Mouse (Mus musculus) MEL (cell line): ENCODE results near the gene Hoxd4. TPM values are rescaled to one million over a fixed set of nuclear protein-coding genes. Genes with fewer than 3 reads are reported as not detected.

Experiments
- DNase-seq: peaks from one replicate; pipeline ENCODE4 v3.0.0; 2011; ENCODE audit warnings: low read depth, low spot score
- H3K27ac ChIP-seq: 2 replicates; pipeline ENCODE4 v1.5.1; 2012; ENCODE audit warnings: low read depth, mild to moderate bottlenecking, control low read depth, low read length, moderate library complexity; ENCODE audit not compliant: control insufficient read depth
- H3K27me3 ChIP-seq, 2 experiments: fragments of 150-350 bp in 1 of 2; sonication (generic) in 1 of 2; 2 replicates each; pipeline ENCODE4 v1.6.1; 2012; ENCODE audit warnings: low read length in 2 of 2, mild to moderate bottlenecking in 2 of 2, improper control_type of control experiment in 1 of 2, moderate library complexity in 1 of 2; ENCODE audit not compliant: insufficient read depth in 2 of 2, control insufficient read depth in 1 of 2
- H3K36me3 ChIP-seq, 2 experiments: 2 replicates each; pipeline ENCODE4 v1.6.1; 2012 to 2014; ENCODE audit warnings: low read length in 2 of 2, improper control_type of control experiment in 1 of 2, inconsistent platforms in 1 of 2, mild to moderate bottlenecking in 1 of 2; ENCODE audit not compliant: insufficient read depth in 2 of 2, control insufficient read depth in 1 of 2
- H3K4me1 ChIP-seq, 2 experiments: fragments of 150-350 bp in 1 of 2; sonication (generic) in 1 of 2; 2 replicates each; pipeline ENCODE4 v1.6.1; 2012; ENCODE audit warnings: low read length in 2 of 2, improper control_type of control experiment in 1 of 2, mild to moderate bottlenecking in 1 of 2; ENCODE audit not compliant: insufficient read depth in 2 of 2, control insufficient read depth in 1 of 2
- H3K4me3 ChIP-seq, 2 experiments: fragments of 150-350 bp in 1 of 2; sonication (generic) in 1 of 2; 2 replicates each; pipeline ENCODE4 v1.5.1; 2012; ENCODE audit warnings: low read depth in 2 of 2, low read length in 2 of 2, mild to moderate bottlenecking in 2 of 2, moderate library complexity in 2 of 2, control low read depth in 1 of 2, improper control_type of control experiment in 1 of 2; ENCODE audit not compliant: control insufficient read depth in 1 of 2, insufficient read depth in 1 of 2
- H3K79me2 ChIP-seq: 2 replicates; pipeline ENCODE4 v1.6.1; 2012; ENCODE audit warnings: mild to moderate bottlenecking, low read length, moderate library complexity; ENCODE audit not compliant: control insufficient read depth, poor library complexity, insufficient read depth
- H3K9ac ChIP-seq: 2 replicates; pipeline ENCODE4 v1.6.1; 2012; ENCODE audit warnings: low read depth, mild to moderate bottlenecking, control low read depth, low read length, moderate library complexity; ENCODE audit not compliant: control insufficient read depth, poor library complexity, severe bottlenecking
- H3K9me3 ChIP-seq: fragments of 150-350 bp; sonication (generic); replicated peaks from 2 replicates; pipeline ENCODE4 v1.6.1; 2012; ENCODE audit warnings: mild to moderate bottlenecking, low read length, improper control_type of control experiment, moderate library complexity; ENCODE audit not compliant: insufficient read depth
- BHLHE40 ChIP-seq: IDR thresholded peaks from 2 replicates; pipeline ENCODE4 v1.6.1; 2012; ENCODE audit warnings: low read depth, mild to moderate bottlenecking, inconsistent platforms, low read length, improper control_type of control experiment, borderline replicate concordance
- CHD1 ChIP-seq: IDR thresholded peaks from 2 replicates; pipeline ENCODE4 v1.6.1; 2012; ENCODE audit warnings: low read depth, mild to moderate bottlenecking, inconsistent platforms, low read length, improper control_type of control experiment
- CHD2 ChIP-seq: IDR thresholded peaks from 2 replicates; pipeline ENCODE4 v1.6.1; 2011; ENCODE audit warnings: low read length, improper control_type of control experiment
- E2F4 ChIP-seq: IDR thresholded peaks from 2 replicates; pipeline ENCODE4 v1.6.1; 2011; ENCODE audit warnings: low read depth, low read length, improper control_type of control experiment, borderline replicate concordance
- EP300 ChIP-seq, 2 experiments: IDR thresholded peaks; 2 replicates each; pipeline ENCODE4 v1.6.1; 2011; ENCODE audit warnings: improper control_type of control experiment in 2 of 2, low read length in 2 of 2, low read depth in 1 of 2, mild to moderate bottlenecking in 1 of 2
- ETS1 ChIP-seq: IDR thresholded peaks from 2 replicates; pipeline ENCODE4 v1.6.1; 2012; ENCODE audit warnings: low read depth, mild to moderate bottlenecking, inconsistent platforms, low read length, improper control_type of control experiment, moderate library complexity
- GABPA ChIP-seq: IDR thresholded peaks from 2 replicates; pipeline ENCODE4 v1.6.1; 2012; ENCODE audit warnings: low read depth, mild to moderate bottlenecking, inconsistent platforms, low read length, improper control_type of control experiment, moderate library complexity
- GATA1 ChIP-seq: IDR thresholded peaks from 2 replicates; pipeline ENCODE4 v1.6.1; 2011; ENCODE audit warnings: low read depth, low read length, improper control_type of control experiment
- KAT2A ChIP-seq: conservative IDR thresholded peaks from 2 replicates; pipeline ENCODE4 v1.6.1; 2012; ENCODE audit warnings: low read depth, low read length, improper control_type of control experiment, inconsistent platforms
- MAFK ChIP-seq: IDR thresholded peaks from 2 replicates; pipeline ENCODE4 v1.6.1; 2011; ENCODE audit warnings: low read depth, mild to moderate bottlenecking, low read length, improper control_type of control experiment, borderline replicate concordance
- MAX ChIP-seq: IDR thresholded peaks from 2 replicates; pipeline ENCODE4 v1.6.1; 2011; ENCODE audit warnings: low read length, improper control_type of control experiment
- MAZ ChIP-seq: IDR thresholded peaks from 2 replicates; pipeline ENCODE4 v1.6.1; 2012; ENCODE audit warnings: low read depth, mild to moderate bottlenecking, inconsistent platforms, low read length, improper control_type of control experiment
- MEF2A ChIP-seq: IDR thresholded peaks from 2 replicates; pipeline ENCODE4 v1.6.1; 2014; ENCODE audit warnings: low read depth, mild to moderate bottlenecking, inconsistent platforms, low read length, improper control_type of control experiment; ENCODE audit not compliant: poor library complexity, insufficient replicate concordance, severe bottlenecking; ENCODE audit errors: extremely low read depth
- MXI1 ChIP-seq: IDR thresholded peaks from 2 replicates; pipeline ENCODE4 v1.6.1; 2011; ENCODE audit warnings: mild to moderate bottlenecking, low read depth, low read length, improper control_type of control experiment
- MYC ChIP-seq: IDR thresholded peaks from 2 replicates; pipeline ENCODE4 v1.6.1; 2011; ENCODE audit warnings: low read depth, mild to moderate bottlenecking, low read length, improper control_type of control experiment, moderate library complexity
- NELFE ChIP-seq: IDR thresholded peaks from 2 replicates; pipeline ENCODE4 v1.6.1; 2011; ENCODE audit warnings: low read depth, low read length, improper control_type of control experiment
- NRF1 ChIP-seq: IDR thresholded peaks from 2 replicates; pipeline ENCODE4 v1.6.1; 2014; ENCODE audit warnings: low read depth, mild to moderate bottlenecking, inconsistent platforms, low read length, improper control_type of control experiment, moderate library complexity; ENCODE audit not compliant: poor library complexity, insufficient read depth, severe bottlenecking
- POLR2A ChIP-seq, 2 experiments: IDR thresholded peaks; 2 replicates each; pipeline ENCODE4 v1.6.1; 2011 to 2012; ENCODE audit warnings: low read length in 2 of 2, mild to moderate bottlenecking in 2 of 2, control low read depth in 1 of 2, improper control_type of control experiment in 1 of 2, low read depth in 1 of 2, moderate library complexity in 1 of 2; ENCODE audit not compliant: control insufficient read depth in 1 of 2, insufficient read depth in 1 of 2, poor library complexity in 1 of 2
- POLR2AphosphoS2 ChIP-seq: IDR thresholded peaks from 2 replicates; pipeline ENCODE4 v1.6.1; 2011; ENCODE audit warnings: low read length, improper control_type of control experiment
- RCOR1 ChIP-seq: IDR thresholded peaks from 2 replicates; pipeline ENCODE4 v1.6.1; 2012; ENCODE audit warnings: low read depth, mild to moderate bottlenecking, inconsistent platforms, low read length, improper control_type of control experiment
- SIN3A ChIP-seq: IDR thresholded peaks from 2 replicates; pipeline ENCODE4 v1.6.1; 2012; ENCODE audit warnings: low read length, improper control_type of control experiment, inconsistent platforms
- SMC3 ChIP-seq: IDR thresholded peaks from 2 replicates; pipeline ENCODE4 v1.6.1; 2011; ENCODE audit warnings: low read depth, low read length, improper control_type of control experiment
- TAL1 ChIP-seq: IDR thresholded peaks from 2 replicates; pipeline ENCODE4 v1.6.1; 2012; ENCODE audit warnings: mild to moderate bottlenecking, inconsistent platforms, low read length, moderate library complexity, mixed read lengths
- TBP ChIP-seq: IDR thresholded peaks from 2 replicates; pipeline ENCODE4 v1.8.0; 2011; ENCODE audit warnings: low read depth, low read length, improper control_type of control experiment
- TCF12 ChIP-seq: IDR thresholded peaks from 2 replicates; pipeline ENCODE4 v1.6.1; 2014; ENCODE audit warnings: low read depth, mild to moderate bottlenecking, inconsistent platforms, low read length, improper control_type of control experiment, moderate library complexity
- USF1 ChIP-seq: IDR thresholded peaks from 2 replicates; pipeline ENCODE4 v1.6.1; 2014; ENCODE audit warnings: low read depth, mild to moderate bottlenecking, inconsistent platforms, low read length, improper control_type of control experiment, moderate library complexity
- ZC3H11A ChIP-seq: IDR thresholded peaks from 2 replicates; pipeline ENCODE4 v1.6.1; 2012; ENCODE audit warnings: low read depth, mild to moderate bottlenecking, inconsistent platforms, low read length, improper control_type of control experiment
- ZMIZ1 ChIP-seq: IDR thresholded peaks from 2 replicates; pipeline ENCODE4 v1.6.1; 2012; ENCODE audit warnings: low read depth, mild to moderate bottlenecking, inconsistent platforms, low read length, improper control_type of control experiment, moderate library complexity
- ZNF384 ChIP-seq: IDR thresholded peaks from 2 replicates; pipeline ENCODE4 v1.6.1; 2012; ENCODE audit warnings: low read depth, mild to moderate bottlenecking, inconsistent platforms, low read length, improper control_type of control experiment
- polyA plus RNA-seq, 2 experiments: library from polyadenylated mRNA; stranded (reverse) in 1 of 2; unstranded in 1 of 2; fragments of >175 nt in 1 of 2; fragments of >200 nt in 1 of 2; gene quantifications; 2 replicates each; pipeline versions ENCODE4 v1.2.1 to v1.2.4; 2012; ENCODE audit warnings: low replicate concordance in 2 of 2, low read depth in 1 of 2; ENCODE audit not compliant: insufficient read length in 2 of 2, insufficient read depth in 1 of 2, missing spikeins in 1 of 2
- total RNA-seq: library from RNA; depleted of rRNA; stranded (reverse); fragments of 300-350 nt; gene quantifications from 2 replicates; pipeline ENCODE4 v1.2.3, GENCODE M21; 2012

Hoxd4 gene
- total and polyA plus RNA-seq, 3 experiments = not detected

DNA sequence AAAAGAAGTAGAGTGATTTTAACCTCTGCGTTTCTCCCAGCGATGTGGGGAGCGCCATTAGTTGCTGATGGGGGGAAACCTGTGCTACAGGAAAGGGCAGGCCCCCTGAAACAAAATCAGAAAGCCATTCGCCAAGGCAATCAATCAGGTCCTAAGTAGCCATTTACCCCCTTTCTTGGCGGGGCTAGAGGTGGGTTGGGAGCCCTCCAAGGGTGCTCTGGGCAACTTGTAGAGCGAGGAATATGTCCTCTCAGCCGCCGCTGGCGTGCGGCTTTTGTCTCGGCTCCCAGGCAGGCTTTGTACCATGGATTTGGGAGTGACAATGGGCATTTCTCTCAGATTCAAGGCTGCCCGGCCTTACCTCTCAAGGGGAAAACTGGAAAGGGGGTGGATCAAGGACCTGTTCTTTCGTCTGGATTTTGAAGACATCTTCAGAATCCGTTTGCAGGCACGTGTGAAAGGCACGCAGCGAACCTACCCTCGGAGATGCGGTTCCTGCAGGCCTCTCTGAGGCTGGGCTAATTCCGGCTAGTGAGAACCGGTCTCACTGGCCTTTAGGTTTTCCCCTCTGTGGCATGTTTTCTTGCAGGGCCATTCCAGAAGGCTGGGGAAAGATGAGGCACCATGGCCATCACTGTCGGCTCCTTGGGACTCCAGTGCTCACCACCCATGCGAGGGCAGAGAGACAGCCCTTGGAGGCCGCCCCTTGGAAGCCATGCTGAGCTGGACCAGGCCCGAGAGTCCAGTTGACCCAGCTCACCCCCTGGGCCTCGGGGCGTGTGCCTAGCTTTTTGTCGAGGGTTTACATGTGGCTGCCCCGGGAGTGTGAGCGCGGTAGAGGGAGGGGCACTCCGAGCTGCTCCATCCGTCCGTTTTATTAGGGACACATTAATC, 15.0 kb upstream of the Hoxd4 start:
- Histone ChIP-seq H3K36me3 (no peaks in the 10 kb centered on the region), H3K27me3 (no peaks in the 10 kb centered on the region; a peak in 2 of 4 replicates), H3K9me3 (no peaks in the 10 kb centered on the region)
- TF ChIP-seq TBP (no peak), EP300 (IDR thresholded peaks at IDR 0.05; ENCODE audit: low read depth in 1 of 2, low read length in 2 of 2) (no peak), CHD2 (no peak), GABPA (no peak), ETS1 (no peak), MAX (no peak), NRF1 (no peak), SIN3A (no peak), POLR2A (IDR thresholded peaks at IDR 0.05; ENCODE audit: control insufficient read depth in 1 of 2, insufficient read depth in 1 of 2, low read depth in 1 of 2, low read length in 2 of 2, poor library complexity in 1 of 2) (no peak), MXI1 (no peak), USF1 (no peak), E2F4 (no peak), GATA1 (no peak), RCOR1 (no peak), BHLHE40 (no peak), SMC3 (no peak), NELFE (no peak), ZC3H11A (no peak), CHD1 (no peak)
- TF ChIP-seq, all 39 proteins: peak for 0
- Histone ChIP-seq H3K4me1 (no peaks in the 10 kb centered on the region), H3K9ac (no peak overlapping the region), H3K27ac (no peak overlapping the region), H3K4me3 (no peak overlapping the region), H3K79me2 (no peaks in the 10 kb centered on the region)
- DNase-seq = no peak

DNA sequence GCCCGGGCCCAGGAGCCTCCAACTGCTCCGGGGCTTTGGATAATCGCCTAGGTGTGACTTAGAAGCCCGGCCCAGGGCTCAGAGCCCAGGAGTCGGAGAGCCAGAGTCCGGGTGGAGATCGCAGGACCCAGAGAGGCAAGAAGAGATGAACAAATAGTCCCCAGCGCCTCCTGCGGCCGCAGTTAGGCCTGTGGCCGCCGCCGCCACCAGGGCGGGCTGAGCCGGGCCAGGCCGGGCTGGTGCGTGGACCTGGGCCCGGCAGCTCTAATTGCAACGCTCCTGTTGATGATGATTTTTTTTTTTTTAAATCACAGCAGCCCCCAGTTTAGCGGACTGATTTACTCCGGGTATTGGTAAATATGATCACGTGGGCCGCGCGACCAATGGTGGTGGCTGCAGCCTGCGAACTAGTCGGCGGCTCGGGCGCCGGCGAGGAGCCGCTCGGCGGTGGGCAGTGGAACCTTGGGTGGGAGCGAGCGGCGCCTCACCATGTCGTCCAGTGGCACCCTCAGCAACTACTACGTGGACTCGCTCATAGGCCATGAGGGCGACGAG, 14.1 kb upstream of the Hoxd4 start, which contains the start of gene Hoxd9:
Gene Hoxd9, plus strand, starts transcription at position 161 of the 555 bp plus-strand sequence.
- no peak within 1 kb of the TSS for H3K27ac ChIP-seq
- DNase-seq = no peak
- no peaks in the 10 kb centered on the region for H3K36me3 ChIP-seq
- H3K4me1 ChIP-seq = no peaks in the 10 kb centered on the region
- H3K9me3 ChIP-seq = no peaks in the 10 kb centered on the region
- no peaks in the 10 kb centered on the region; a peak in 2 of 4 replicates for H3K27me3 ChIP-seq
- H3K79me2 ChIP-seq = no peaks in the 10 kb centered on the region
- no peak within 1 kb of the TSS for H3K9ac ChIP-seq
- H3K4me3 ChIP-seq = no peak within 1 kb of the TSS
- TF ChIP-seq MAX (no peak), SMC3 (no peak), MAFK (no peak), POLR2AphosphoS2 (no peak), TCF12 (no peak), MEF2A (no peak), KAT2A (no peak), ETS1 (no peak), ZMIZ1 (no peak), TAL1 (no peak), EP300 (IDR thresholded peaks at IDR 0.05; ENCODE audit: low read depth in 1 of 2, low read length in 2 of 2) (no peak), GATA1 (no peak), RCOR1 (no peak), ZNF384 (no peak), MYC (no peak), MAZ (no peak), BHLHE40 (no peak)
